Mouse (Mus musculus) G1E (cell line): ENCODE data around the gene Map1s.

ENCODE experiments used
- CTCF ChIP-seq: IDR thresholded peaks from 2 replicates; pipeline ENCODE4 v1.5.1; 2012; ENCODE audit warnings: low read depth, low read length, inconsistent platforms, mixed read lengths
- POLR2AphosphoS5 ChIP-seq: IDR thresholded peaks from 2 replicates; pipeline ENCODE4 v1.6.1; 2012; ENCODE audit warnings: low read depth, low read length, inconsistent platforms; ENCODE audit not compliant: insufficient replicate concordance

DNA sequence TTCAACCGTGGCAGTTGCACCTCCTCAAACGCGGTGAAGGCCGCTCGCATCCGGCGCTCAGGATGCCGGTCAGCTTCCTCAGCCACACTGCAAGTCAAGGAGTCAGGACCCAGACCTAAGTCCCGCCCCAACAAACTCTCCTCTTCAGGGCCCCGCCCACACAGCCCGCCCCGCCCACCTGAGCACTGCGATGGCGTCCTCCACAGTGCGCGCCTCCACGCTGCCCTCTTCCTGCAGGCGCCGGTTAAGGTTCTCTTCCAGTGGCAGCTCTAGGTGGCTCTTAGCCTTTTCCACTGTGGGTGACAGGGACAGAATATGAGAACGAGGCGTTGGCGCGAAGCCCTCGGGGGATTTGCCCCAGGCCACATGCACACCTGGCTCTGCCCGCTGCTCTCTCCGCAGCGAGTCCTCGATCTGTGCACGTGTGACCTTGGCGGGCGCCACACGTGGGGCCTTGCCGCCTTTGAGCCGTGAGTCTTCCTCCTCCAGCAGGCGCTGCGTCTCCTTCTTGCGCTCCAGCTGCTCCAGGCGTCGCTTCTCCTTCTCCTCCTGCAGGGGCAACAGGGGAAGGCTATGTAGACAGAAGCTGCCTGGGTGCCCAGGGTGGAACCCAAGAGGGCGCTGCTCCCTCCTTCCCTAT, 37.1 kb upstream of the Map1s start:
- TF ChIP-seq CTCF: no peak
- no peak for TF ChIP-seq POLR2AphosphoS5
